Mouse (Mus musculus) embryo, embryonic 11.5 days (tissue): Measurements from ENCODE around the gene Clip3.

Experiments
- DNase-seq: peaks from one replicate; pipeline ENCODE4 v3.0.0-alpha.2; 2012; ENCODE audit warnings: low read depth, low spot score

Gene Clip3

DNA sequence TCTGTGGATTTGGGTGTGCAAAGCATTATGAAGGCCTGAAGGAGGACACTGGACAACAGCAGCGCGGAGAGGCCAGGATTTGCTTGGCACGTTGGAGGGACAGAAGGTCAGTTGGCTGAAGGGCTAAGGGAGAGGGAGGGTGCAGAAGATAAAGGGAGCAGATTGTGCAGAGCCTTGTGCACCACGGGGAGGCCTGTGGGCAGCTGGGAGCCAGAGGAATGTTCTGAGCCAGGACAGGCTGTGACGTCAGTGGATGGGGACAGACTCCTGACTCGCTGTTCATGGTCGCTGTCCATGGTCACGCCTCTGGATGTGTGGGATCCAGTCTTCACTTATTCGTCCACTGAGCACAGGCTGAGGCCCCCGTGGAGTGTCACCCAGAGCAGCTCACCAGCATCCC is 3.6 kb downstream of the Clip3 start:
- no peak for DNase-seq

DNA sequence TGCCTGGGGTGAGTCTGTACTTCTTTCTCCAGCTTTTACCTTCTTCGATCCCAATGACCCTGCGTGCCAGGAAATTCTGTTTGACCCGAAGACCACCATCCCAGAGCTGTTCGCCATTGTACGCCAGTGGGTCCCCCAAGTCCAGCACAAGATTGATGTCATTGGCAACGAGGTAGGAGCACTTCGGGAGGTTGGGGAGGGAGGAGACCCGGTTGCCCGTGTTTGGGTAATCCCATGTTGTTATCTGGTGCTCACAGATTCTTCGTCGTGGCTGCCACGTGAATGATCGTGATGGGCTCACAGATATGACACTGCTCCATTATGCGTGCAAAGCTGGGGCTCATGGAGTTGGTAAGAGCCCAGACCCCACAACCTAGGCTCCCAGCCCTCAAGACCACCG is 5.3 kb downstream of the Clip3 start:
- DNase-seq: no peak

- DNase-seq: no peak
Measured at GRCm38 (mm10) chr7:30297266-30297665, 5.7 kb downstream of the Clip3 start.

DNA sequence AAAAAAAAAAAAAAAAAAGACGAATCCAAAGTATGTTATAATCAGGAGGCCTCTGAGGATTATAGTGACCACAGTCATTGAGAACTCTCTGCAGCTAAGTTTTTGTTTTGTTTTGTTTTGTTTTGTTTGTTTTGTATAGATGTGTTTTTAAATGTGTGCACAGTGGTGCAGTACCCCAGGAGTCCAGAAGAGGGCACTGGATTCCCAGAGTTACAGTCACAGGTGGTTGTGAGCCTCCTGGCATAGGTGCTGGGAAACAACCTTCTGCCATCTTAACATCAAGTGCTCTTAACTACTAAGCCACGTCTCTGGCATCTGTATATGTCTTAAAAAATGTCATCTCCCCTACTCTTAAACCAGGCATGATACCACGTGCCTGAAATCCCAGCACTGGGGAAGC is 9.4 kb downstream of the Clip3 start:
- no peak for DNase-seq

DNA sequence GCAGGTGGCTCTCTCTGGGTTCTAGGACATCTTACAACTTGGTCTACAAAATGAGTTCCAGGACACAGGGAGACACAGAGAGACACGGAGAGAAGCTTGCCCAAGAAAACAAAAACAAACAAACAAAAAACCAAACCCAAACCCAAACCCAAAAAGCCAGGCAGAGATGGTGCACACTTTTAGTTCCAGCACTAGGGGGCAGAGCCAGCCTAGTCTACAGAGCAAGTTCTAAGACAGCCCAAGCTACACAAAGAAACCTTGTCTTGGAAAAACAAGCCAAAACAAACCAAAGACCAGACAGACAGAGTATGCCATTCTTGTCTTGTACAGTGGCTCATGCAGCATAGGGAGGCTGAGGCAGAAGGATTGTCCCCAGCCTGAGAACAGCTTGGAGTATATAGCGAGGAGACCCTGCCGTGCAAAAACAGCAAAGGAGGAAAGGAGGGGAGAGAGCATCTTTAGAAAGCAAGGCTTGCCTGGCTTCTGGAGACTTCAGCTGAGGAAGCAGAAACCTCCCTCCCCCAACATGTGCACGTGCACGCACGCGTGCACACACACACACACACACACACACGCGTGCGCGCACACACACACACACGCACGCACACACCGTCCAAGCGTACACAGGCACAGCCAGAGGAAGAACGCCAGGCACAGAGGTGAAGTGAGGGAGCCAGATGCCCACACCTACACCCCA is 14.7 kb downstream of the Clip3 start:
- DNase-seq: no peak

DNA sequence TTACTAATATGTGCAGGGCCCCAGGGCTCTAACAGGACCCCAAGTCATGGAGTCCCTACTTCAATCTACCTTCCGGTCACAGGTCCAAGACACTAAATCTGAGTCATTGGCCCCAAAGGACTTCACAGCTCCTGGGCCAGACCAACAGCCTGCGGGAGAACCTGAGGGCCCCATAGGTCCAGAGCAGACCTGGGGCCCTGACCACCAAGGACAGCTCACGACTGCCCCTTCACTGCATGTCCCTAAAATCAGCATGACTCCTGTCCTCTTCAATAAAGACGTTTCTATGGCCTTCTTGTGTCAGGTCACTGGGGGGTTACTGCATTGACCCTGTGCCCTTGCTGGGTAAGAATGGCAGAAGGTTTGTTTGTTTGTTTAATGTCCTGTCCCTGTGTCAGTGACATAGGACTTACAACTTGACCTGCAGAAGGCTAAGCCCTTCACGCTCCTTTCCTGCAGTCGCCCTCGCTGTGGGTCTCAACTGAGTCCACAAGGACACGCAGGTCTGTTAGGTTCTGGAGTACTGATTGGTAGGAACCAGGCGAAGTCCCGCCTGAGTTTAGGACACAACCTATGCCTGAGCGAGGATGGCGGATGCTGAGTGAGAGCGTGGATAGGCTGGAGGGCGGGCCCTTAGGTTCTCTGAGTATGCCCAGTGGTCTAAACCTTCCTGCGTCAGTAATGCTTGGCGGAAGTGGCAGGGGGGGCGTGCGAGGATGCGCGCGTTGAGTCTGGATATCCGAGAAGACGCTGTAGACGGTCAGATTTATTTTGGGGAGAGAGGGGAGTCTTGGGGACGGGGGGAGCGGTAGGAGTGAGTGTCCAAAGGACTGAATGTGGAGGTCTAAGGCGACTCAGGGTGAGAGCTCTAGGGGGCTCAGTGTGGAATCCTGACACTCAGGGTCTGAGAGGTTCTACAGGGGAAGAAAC is 16.8 kb downstream of the Clip3 start, which contains the start of gene Alkbh6:
Alkbh6 (plus strand) TSS at position 642 of the 930 bp plus-strand sequence.
- peak; percentile 85 for DNase-seq

- DNase-seq: no peak
Measured at GRCm38 (mm10) chr7:30309395-30310129, 18.0 kb downstream of the Clip3 start.

DNA sequence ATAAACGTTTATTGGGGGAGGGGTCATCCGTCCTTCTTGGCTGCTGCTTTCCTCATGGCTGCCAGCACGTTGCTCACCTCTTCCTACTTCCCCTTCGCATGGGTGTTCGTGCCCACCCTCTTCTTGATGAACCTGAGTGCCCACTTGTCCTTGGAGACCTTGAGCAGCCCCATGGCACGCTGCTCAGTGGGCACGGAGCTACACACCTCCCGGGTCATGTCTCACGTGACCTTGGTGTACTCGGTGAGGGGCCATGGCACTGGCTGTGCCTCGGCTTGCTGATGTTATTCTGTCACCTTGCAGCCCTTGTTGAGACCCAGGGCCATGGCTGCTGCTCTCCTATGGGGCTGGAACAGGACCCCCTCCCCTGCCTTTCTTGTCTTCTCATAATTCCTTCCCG is 18.6 kb downstream of the Clip3 start:
- DNase-seq: no peak

- no peak for DNase-seq
Measured at GRCm38 (mm10) chr7:30313666-30314320, 22.3 kb downstream of the Clip3 start.

DNA sequence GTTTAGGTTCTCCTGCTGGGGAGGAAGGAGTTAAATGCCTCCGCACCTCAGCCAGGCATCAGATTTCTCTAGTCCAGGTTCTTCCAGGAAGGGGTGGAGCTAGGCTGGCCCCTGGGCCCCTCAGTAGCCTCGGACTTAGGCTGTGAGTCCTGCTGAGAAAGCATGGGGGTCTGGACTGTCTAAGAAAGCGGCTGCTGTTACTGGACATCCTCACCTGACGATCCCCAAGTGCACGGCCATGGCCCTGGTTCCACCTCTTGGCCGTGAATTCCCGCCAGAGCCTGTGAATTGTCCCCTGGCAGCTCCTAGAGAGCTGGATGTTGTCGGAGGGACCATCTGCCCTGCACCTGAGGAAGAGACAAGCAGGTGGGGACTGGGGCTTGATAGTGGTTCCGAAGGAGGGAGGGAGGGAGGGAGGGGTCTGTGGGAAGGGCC is 23.2 kb downstream of the Clip3 start, which contains the start of gene Syne4:
Syne4 (plus strand) TSS at position 87 of the 435 bp plus-strand sequence.
- DNase-seq: no peak

DNA sequence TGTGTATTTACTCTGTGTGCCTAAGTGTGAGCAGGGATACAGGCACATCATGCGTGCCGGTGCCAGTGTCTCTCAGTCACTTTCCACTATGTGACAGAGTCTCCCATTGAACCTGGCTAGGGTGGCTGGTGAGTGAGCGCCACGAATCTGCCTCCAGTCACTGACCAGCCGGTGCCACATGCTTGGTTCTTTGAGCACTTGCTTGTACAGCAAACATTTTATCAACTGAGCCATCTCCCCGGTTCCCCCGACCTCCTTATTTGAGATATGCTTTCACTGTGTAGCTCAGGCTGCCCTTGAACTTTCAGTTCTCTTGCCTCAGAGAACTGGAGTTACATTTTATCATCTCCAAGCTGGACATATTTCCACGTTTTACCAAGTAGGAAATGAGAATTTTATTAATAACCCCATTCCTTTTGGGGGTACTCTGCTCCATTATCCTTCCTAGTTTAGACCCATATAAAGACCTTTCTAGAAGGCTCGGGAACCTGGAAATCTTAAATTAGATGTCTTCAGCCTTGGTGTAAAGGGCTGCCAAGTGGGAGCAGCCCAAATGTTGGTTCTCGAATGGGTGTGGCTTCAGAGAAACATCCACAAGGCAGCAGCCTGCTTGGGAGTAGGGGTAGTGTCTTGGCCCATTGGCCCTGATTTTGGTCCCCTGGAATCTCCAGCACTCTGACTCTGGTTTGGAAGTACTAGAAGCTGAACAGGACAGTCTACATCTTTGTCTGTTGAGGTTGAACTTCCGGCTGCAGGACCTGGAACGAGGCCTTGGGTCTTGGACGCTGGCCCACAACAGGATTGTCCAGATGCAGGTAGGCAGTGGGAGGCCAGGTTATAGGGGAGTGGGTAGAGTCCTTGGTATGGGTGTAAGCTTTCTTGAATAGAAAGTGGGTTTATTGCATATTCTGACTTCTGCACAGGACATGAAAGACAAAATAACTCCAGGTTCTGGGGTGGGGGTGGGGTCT is 24.3 kb downstream of the Clip3 start:
- DNase-seq: no peak

DNA sequence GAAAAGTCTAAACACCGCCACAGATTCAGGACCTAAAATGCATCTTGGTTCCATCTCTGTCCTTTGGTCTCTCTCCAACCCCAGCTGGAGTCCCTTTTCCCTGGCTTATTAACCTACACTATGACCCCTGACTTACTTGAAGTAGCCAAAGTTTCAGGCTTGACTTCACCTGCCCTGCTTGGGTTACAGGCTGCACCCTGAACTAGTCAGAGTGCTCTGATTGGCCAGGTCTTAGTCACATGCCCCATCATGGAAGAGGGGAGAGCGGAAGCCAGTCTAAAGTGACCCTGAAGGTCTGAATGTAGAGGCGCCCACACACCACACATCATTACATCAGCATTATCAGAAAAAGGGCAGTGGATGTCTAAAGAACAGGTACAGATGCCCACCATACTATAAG is 26.6 kb downstream of the Clip3 start:
- no peak for DNase-seq

DNA sequence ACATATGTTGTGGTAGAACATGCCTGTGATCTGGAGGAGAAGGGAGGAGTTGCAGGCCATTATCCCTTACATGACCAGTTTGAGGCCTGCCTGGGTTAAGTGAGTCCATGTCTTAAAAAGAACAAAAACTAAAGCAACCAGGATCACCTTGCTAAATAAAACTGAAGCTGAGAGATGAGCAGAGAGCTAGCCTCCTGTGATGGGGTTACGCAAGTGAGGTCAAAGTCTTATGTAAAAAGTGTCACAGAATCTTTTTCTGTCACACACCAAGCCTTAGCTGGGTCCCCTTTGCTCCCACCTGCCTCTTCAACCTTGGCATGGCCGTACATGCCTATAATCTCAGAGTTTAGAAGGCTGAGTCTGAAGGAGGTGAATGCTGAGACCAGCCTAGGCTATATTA is 29.4 kb downstream of the Clip3 start:
- DNase-seq: no peak

DNA sequence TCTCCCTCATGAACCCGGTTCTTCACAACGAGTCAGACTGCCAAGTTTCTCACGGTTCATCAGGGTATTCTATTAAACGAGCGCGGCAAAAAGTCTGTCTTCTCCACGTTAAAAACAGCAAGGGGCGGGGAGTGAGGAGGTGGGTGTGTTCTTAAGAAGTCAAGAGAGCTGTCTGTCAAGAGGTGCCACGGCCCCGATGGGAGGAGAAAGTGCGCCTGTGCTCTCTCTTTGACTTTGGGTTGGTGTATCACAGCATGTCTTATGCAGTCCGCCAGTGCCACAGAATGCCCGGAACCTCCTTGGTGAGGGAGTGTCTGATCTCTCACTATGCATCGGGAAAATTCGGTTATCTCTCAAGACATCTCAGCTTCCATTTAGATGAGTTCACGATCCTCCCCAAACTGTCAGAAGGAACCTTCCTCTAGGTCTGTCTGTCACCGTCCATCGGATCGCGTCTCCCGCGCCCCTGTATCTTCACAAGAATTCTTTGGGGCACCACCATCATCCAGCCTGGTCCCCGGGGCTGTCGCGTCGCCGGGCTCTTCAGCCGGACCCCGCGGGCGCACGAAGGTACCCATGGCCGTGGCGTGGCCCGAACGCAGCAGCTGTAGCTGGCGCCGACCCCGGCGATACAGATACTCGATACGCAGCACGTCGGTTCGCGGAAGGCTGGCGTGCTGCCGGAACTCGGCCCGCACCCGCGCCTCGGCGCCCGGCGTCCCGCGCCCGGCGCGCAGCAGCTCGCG is 30.2 kb downstream of the Clip3 start, which contains the start of gene E130208F15Rik:
E130208F15Rik (plus strand) TSS at position 202 of the 746 bp plus-strand sequence.
- no peak for DNase-seq

DNA sequence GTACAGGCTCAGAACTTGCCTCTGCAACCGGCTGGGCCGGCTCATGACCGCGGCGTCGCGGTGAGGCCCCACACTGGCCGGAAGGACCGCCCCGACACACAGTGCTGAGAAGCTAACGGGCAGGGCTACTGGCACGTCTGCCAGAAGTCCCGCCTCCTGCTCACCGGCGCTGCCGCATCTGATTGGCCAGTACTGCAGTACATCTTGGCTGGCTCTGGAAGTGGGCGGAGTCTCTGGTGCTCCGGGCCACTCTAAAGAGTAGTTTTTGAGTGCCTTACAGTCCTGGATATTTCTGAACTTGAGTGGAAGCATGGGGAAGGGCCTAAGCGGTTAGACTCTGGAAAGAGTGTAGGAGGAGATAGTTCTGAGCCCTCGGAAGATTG is 30.7 kb downstream of the Clip3 start:
- DNase-seq: peak; percentile 92

- no peak for DNase-seq
Measured at GRCm38 (mm10) chr7:30322865-30323264, 31.3 kb downstream of the Clip3 start.

DNA sequence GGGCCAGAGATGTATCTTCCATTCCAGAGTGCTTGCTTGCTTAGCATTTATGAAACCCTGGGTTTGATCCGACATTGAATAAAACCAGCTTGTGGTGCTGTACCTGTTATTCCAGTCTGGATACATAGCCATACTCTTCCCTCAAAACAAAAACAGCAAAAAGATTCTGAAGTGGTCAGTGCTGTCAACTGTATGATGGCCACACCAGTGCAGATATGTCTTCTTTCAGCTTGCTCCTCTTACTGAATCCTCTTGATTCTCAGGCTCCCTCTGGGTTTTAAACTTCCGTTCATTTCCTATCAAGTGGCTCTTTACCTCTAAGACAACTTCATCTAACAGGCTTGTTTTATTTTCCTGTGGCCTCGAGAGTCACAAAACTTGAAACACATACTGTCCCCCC is 32.3 kb downstream of the Clip3 start, which contains the start of gene Sdhaf1:
Sdhaf1 (minus strand) TSS at position 101 of the 400 bp plus-strand sequence.
- no peak for DNase-seq

- DNase-seq: no peak
Measured at GRCm38 (mm10) chr7:30324300-30324944, 32.9 kb downstream of the Clip3 start.

DNA sequence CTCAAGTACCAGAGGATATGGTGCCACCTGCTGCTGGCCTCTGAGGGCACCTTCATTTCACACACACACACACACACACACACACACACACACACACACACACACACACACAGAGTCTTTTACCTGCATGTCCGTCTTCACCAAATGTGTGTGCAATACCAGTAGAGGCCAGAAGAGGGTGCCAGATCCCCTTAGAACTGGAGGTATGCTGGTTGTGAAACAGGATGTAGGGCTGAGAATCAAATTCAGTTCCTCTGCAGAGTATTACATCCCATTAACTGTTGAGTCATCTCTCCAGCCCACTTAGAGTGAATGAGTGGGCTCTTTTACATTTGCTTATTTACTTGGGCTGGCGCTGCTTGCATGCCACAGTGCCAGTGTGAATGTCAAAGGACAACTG is 33.8 kb downstream of the Clip3 start:
- DNase-seq: no peak
